Mouse (Mus musculus): ENCODE measurements around the gene 2410002F23Rik.

DNA sequence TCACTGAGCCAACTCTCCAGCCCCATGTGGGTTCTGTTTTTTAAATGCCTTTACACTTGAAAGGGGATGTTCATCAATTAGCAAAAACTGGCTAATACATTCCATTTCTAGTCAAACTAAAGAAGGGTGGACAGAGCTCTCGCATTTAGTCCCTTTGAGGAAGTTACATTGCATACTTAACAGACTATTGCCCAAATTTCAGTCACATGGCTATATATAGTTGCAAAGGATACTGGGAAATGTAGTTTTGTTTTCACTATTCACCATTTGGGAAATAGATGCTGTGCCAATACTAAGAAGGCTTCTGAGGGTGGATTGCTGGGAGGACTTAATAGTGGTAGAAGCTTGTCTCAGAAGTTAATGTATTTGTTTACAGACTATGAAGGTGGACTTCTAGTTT lies 34.4 kb downstream of the 2410002F23Rik start:
- TF ChIP-seq TAL1 (IDR thresholded peaks at IDR 0.05; ENCODE audit: low read length) (no peak), GATA1 (IDR thresholded peaks at IDR 0.05; ENCODE audit: low read length) (no peak)

Data from erythroblast, embryonic 14.5 days (primary cell).